Mouse (Mus musculus) G1E (cell line): ENCODE data around the gene Snapc2.

ENCODE experiments used
- CTCF ChIP-seq: IDR thresholded peaks from 2 replicates; pipeline ENCODE4 v1.5.1; 2012; ENCODE audit warnings: low read depth, low read length, inconsistent platforms, mixed read lengths
- GATA1 ChIP-seq: IDR thresholded peaks from 2 replicates; pipeline ENCODE4 v1.6.1; 2012; ENCODE audit warnings: borderline replicate concordance, low read length, inconsistent platforms, mixed read lengths
- POLR2AphosphoS5 ChIP-seq: IDR thresholded peaks from 2 replicates; pipeline ENCODE4 v1.6.1; 2012; ENCODE audit warnings: low read depth, low read length, inconsistent platforms; ENCODE audit not compliant: insufficient replicate concordance

DNA sequence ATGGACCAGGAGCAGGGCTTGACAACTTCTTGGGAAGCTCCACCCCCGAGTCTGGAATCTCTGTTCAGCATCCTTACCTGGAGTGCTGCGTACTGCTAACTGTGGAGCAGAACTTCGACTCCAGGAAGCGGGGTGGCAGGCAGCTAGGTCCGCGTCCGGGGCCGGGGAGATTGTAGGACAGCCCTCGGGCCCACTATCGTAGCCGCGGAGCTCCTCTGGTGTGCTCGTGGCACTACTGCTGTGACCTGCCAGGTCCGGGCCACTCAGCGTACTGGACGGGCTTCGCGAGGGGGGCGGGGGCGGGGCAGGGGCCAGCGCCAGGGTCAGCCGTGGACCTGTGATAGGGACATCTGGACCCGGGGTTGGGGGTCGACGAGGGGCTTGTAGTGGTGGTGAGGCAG, 40.1 kb upstream of the Snapc2 start:
- TF ChIP-seq POLR2AphosphoS5 (no peak), CTCF (no peak), GATA1 (no peak)
